Mouse (Mus musculus): ENCODE results near the gene Rpl41. TPM values are rescaled to one million over a fixed set of nuclear protein-coding genes. Genes with fewer than 3 reads are reported as not detected.
"Not testable (repeated sequence)": the region's sequence is repeated elsewhere in the genome, so short reads cannot be mapped to it uniquely, and the experiment has no call there.

Gene Rpl41
- total RNA-seq, 4 experiments from 2014 or later: 1,259 to 1,817 (median 1,529) TPM

DNA sequence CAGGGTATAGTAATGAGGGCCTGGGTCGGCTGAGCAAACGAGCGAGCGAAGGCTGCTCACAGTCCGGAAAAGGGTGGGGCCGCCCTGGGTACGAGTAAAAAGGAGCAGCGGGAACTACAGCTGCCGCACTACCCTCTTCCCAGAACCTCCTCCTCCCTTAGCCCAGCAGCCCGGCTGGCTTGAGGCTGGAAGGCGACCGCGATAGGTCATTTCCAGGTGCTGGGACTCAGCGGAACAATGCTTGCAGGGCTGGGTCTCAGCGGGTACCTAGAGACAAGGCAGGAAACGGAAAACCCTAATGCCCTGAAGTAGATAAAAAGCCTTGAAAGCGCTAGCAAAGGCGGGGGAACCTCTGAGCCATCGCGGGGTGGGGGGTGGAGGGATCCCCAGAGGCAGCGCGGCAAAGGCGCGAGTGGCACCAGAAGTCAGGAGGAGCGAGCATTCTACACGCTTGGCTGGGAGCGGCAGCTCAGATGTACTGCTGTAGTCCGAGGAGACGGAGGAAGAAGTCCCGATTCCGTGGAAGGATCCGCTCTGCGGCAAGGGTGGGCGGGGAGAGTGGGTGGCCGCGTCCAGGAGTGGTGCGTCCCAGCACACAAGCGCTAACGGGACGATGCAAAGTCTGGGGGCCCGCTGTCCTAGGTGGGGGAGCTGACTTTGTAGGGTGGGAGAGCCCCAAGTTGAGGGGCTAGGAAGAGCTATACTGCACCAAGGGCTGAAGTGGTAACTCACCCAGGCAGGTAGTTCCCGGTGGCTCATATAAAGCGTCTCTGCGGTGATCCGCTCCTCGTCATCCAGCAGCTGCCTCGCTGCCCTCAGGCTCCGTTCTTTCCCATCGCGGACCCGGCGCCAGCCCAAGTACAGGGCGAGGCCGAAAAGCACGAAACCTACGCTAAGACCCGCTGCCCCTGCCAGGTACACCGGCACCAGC, 24.1 kb downstream of the Rpl41 start:
- no peak for DNase-seq (ENCODE audit: low spot score in 2 of 2)

DNA sequence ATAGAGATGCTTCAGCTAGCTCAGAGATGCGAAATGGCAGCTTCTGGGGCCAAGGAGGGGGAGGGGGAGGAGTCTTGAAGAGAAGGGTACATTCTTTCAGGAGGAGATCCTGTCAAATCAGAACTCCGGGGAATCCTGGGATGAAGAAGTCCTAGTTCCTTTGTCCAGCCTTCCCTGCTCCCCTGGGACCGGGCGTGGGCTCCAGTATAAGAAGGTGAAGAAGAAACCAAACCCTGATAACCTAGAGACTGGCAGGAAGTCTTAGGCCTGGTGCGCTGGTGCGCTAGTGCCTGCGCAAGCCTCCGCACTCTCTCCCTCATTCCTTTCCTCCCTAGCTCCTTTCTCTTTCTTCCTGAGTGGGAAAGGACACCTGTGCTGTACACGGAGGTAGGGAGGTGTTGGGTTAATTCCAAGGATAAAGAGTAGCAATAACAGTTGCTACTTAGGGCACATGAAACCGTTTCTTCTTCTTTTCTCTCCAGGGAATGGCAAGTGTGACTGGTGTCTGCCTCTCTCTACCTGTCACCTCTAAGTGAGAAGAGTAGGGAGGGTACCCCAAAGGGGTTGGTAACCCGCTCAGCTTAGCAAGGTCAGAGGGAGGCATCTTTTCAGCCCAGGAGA, 24.9 kb downstream of the Rpl41 start:
- DNase-seq (ENCODE audit: low spot score in 2 of 2): no peak

DNA sequence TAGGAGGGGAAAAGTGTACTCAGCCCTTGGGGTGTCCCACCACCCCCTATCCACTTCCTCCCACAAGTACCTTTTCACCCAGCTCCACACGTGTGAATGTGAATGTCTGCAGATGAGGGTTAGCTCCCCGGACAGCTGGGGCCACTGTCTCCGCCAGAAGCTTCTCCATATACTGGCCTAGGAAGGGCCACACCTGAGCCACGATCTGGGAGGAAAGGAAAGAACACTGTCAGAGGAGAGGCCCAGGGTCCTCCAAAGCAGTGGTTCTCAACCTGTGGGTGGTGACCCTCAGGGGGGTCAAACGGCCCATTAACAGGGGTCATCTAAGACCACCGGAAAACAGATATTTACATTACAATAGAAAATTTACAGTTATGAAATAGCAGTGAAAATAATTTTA, 26.8 kb downstream of the Rpl41 start:
- no peak for DNase-seq (ENCODE audit: low spot score in 2 of 2)

DNA sequence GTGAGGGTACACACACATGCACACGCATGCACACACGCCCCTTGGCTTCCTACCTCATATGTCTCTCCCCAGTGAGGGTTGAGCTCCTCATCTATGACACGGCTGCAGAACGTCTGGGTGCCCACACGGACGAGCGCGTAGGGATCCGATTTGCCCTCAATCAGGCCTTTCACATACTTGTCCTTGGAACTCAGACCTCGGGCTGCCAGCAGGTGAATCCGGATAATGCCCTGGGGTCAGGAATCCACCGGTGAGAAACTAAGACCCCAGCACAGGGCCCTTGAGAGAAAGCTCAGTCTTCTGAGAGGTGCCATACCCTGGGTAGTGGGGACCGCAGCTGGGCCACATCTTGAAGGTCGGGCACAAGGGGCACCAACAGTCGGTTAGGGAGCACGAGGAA, 28.5 kb downstream of the Rpl41 start:
- DNase-seq (ENCODE audit: low spot score in 2 of 2): no peak

DNA sequence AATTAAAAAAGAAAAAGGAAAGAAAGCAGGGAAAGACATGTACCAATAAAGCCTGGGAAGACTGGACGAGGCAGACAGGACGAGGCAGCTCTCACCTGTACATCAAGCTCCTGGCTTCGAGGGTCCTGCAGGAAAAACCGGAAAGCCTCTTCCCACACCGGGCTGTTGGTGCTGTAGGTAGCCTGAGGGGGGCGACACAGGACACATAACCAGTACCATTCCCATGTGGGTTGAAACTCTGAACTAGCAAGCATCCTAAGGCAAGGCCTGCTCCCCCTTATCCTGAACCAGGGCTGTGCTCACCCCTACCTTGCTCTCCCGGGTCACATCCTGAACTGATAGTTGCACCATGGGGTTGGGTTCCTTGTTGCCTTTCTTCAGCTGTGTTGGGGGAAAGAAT, 30.3 kb downstream of the Rpl41 start:
- DNase-seq (ENCODE audit: low spot score in 2 of 2): no peak

DNA sequence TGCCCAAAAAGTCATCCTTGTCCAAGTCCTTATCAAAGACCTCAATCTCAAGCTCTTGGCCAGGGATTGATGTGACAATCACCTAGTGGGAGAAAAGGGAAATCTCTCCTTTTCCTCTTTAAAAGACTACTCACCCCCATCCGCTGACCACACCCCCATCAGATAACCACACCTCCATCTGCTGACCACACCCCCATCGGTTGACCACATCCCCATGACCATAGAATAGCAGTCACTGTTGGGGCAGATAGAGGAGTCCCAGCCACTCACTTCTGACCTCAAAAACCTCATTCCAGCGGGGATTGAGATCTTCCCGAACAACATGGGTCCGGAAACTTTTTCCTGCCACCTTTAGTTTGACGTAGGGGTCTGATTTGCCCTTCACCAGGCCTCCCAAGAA, 32.4 kb downstream of the Rpl41 start:
- no peak for DNase-seq (ENCODE audit: low spot score in 2 of 2)

DNA sequence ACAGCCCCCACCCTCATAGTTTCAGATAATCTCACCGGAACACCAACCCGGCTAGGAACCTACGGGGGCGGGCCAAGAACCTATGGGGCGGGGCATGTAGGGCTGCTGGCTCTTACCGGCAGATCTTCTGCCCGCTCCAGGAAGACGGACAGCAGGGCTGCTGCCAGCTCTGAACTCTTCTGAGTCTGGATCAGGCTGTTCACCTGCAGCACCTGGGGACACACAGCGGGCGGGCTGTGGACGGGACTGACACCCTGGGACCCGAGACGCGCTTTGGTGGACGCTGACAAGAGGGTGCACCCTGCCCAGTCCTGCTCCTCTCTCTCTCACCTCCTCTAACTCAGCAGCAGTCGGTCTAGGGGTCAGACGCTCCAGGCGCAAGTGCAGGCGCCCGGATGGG, 33.1 kb downstream of the Rpl41 start:
- DNase-seq (ENCODE audit: low spot score in 2 of 2): no peak

DNA sequence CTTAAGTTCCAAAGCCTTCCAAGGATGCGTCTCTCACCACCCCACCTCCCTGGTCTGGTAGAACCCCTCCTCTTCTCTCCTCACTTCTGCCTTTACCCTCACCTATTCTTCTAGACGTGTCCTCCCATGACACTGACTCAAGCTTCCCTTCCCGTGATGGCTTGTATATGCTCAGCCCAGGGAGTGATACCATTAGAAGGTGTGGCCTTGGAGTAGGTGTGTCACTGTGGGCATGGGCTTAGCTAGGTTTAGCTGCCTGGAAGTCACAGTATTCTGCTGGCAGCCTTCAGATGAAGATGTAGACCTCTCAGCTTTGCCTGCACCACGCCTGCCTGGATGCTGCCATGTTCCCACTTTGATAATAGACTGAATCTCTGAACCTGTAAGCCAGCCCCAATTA, 34.1 kb downstream of the Rpl41 start:
- no peak for DNase-seq (ENCODE audit: low spot score in 2 of 2)

DNA sequence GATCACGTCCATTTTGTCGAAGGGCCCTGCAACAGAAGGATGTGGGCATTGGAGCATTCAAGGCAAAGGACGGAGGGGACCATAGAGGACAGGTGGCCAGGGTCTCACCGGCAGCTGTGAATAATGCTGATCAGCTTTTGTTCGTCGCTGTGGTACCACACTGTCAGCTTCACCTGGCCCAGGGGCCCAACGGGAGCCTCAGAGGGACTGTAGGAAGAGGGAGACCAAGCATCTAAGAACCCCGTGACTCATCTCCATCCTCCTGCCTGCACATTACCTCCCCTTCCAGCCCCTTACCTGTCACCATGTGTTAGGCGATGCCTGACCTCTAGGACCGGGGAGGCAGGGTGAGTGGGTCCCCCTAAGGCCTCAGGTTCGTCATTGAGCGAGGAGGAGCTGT, 37.3 kb downstream of the Rpl41 start:
- DNase-seq (ENCODE audit: low spot score in 2 of 2): no peak

DNA sequence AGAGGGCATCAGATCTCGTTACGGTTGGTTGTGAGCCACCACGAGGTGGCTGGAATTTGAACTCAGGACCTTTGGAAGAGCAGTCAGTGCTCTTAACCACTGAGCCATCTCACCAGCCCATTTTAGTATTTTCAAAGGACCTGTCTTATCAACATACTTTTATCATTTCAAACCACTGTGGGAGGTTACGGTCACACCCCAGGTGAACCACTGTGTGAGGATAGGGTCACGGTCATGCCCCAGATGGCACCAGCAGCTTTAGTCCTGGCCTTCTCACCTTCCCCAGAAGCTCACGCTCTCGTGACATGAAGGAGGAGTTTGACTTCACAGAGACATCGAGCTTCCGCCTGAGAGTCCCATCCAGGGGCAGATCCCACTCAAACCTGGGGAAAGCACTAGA, 37.9 kb downstream of the Rpl41 start:
- DNase-seq (ENCODE audit: low spot score in 2 of 2): no peak

DNA sequence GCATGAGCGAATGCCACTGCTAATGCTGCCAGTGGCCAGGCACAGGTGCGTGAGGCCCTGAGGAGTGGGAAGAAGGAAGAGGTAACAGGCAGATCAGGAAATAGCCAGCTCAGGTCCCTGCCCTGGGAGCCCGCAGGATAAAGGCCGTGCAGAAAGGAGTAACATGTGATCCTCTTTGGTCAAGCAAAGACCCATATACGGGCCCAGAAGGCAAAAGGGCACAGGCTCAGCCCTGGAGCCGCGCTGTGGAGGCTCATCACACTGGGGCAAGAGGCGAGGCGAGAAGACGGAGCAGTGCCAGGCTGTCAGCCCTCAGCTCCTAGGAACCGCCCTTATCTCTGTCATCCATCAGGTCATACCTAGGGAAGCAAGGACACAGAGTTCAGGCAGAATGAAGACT, 38.8 kb downstream of the Rpl41 start:
- no peak for DNase-seq (ENCODE audit: low spot score in 2 of 2)

DNA sequence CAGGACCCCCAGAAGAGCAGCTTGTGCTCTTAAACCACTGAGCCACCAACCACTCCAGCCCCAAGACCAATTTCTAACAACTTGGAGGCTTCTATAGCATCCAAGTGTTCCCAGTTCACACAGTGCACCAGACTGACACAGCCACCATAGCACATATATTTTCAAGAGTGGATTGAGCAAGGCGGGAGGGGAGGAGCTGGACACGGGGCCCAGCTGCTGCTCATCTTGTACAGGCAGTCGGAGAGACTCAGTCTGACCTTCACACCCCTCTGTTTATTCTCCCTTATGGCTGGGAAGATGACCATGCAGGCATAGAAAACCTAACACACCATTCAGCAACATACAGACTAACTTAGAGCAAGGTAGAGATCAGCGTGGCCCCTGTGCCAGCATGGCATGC, 39.3 kb downstream of the Rpl41 start:
- DNase-seq (ENCODE audit: low spot score in 2 of 2): no peak

DNA sequence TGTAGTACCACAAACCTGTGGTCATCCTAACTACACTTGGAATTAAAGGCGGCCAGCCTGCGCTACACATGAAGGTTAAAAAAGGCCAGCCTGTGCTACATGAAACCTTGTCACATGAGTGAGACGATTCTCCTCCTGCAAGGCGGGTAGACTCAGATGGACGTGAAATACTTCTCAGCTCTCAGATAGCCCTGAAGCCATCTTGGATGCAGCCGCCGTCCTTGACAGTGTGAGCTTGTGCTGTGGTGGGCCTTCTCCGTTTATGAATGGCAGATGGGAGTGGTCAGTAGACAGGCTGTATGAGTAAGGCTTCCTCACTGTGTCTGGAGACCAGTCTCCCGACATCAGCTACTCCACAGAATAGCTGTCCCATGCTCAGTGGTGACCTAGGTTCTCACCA, 39.9 kb downstream of the Rpl41 start:
- no peak for DNase-seq (ENCODE audit: low spot score in 2 of 2)

DNA sequence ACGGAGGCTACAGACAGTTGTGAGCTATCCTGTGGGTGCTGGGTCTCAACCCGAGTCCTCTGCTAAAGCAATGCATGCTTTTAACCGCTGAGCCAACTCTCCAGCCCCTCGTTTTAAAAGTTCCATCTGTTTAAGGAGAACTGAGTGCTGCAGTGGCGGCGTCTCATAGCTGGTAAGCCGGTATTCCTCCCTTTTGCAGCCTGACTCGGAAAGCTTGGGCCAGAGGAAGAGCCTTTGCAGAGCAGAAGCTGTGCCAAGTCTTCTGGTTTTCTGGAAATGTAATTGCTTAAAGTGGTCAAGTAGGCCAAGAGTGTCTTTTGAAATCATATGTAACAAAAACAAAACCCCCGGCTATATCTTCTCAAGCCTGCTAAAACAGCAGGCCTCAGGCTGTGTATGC, 40.8 kb downstream of the Rpl41 start:
- no peak for DNase-seq (ENCODE audit: low spot score in 2 of 2)

DNA sequence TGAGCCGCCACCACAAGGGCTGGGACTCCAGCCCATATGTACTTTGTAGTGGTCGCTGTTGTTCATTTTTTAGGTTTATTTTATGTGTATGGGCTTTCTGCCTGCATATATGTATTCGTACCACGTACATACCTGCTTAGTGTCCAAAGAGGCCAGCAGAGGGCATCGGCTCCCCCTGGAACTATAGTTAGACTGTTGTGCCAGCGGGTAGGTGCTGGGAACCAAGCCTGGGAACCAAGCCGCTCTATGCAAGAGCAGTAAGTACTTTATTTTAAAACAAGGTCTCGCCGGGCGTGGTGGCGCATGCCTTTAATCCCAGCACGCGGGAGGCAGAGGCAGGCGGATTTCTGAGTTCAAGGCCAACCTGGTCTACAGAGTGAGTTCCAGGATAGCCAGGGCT, 43.1 kb downstream of the Rpl41 start:
- no peak for DNase-seq (ENCODE audit: low spot score in 2 of 2)

DNA sequence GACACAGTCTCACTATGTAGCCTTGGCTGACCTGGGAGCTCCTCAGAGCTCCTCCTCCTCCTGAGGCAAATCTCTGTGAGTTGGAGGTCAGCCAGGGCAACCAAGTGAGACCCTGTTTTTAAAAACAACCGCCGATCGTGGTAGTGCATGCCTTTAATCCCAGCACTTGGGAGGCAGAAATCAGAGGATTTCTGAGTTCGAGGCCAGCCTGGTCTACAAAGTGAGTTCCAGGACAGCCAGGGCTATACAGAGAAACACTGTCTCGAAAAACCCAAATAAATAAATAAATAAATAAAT, 43.8 kb downstream of the Rpl41 start:
- not testable (repeated sequence) for DNase-seq (ENCODE audit: low spot score in 2 of 2)

DNA sequence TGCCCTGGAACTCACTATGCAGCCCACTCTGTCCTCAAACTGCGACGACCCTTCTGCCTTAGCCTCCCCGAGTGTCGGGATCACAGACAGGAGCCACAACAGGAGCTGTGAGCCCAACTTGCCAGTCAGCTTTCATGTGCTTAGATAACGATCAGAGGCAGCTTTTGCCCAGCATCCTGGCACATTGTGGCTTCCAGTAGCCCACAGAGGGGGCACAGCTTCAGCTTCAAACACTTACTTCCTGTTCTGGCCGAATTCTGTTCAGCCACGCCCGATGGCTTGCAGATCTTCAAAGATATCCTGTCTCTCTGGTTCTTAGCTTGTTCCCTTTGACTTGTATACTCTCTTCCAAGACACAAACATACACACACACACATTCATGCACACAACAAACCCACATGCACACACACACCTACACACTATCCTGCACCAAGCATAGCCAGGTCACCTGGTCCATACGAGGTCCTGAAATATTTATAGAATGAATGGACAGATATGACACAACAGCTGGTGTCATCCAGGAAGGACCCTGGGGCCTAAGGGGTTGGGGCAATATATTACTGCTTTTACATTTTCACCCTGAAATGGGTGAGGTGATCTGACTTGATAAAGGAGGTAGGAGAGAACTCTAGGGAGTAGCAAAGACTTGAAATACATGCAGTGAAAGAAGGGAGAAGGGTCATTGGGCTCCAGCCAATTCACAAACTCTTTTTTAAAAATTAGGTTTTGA, 44.3 kb downstream of the Rpl41 start:
- DNase-seq (ENCODE audit: low spot score in 2 of 2): no peak

DNA sequence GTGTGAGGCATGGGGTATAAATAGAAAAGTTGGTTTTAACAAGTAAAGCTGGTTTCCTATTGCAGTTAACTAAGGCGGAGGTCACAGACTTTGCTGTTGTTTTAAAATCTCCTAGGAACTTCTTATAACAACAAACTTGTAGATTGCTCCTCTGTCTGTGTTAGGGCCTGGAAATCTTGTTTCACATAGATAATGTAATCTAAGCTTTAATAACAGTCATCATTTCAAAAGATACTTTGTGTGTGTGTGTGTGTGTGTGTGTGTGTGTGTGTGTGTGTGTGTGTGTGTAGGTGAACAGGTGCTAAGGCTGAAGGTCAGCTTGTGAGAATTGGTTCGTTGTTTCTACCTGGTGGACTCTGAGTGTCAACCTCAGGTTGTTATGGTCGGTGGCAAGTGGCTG, 45.1 kb downstream of the Rpl41 start:
- DNase-seq (ENCODE audit: low spot score in 2 of 2): no peak

DNA sequence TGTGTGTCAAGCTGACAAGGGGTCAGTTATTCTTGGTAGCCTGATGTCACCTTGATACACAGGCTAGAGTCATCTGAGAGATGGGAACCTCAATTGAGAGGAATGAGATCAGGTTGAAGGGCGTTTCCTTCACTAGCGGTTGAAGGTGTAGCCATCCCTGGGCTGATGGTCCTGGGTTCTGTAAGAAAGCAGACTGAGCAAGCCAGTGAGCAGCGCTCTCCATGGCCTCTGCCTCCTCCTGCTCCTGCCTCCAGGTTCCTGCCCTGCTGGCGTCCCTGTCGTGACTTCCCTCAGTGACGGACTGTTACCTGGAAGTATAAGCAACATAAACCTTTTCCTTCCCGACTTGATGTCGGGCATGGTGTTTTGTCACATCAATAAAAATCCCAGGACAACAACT, 45.6 kb downstream of the Rpl41 start:
- no peak for DNase-seq (ENCODE audit: low spot score in 2 of 2)

DNA sequence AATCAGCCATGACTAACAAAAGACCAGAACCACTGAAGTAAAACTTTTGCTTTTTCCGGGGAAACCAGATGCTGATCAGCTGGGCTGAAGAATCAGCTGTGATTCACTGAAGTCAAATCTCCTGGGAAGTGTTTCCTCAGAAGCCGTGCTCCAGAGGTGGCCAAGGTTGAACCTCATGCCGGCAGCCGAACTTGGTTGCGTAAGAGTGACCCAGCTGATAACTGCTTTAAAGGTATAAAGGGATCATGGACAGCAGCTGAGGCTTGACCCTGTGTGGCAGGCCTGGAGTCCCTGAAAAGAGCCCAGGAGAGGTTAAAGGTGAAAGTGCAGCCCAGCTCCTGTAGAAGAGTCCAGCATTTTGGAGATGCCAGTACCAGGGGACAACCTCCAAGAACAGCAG, 46.8 kb downstream of the Rpl41 start:
- no peak for DNase-seq (ENCODE audit: low spot score in 2 of 2)

DNA sequence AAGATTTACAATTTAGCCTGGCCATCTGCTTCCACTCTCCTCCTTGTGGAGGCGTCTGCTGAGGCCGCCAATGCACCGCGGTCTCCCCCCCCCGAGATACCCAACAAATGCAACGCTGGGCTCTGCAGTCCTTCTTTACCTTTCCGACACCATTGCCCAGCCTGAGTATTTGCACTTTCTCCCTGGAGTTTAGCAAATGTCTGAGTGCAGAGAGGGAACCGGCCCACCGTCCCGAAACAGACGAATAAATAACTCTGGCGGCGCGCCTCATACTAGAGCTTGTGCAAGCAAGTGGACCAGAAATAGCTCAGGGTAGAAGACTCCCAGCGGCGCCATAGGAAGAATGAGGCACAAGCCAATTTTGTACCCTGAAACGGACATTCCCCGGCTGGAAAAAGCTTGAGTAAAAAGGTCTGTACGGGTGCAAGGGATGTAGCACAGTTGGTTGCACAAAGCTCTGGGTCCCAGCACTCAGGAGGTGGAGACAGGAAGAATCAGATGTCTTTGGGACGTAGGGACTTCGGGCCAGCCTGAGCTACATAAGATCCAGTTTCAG, 49.9 kb downstream of the Rpl41 start:
- peak in 1 of 2 experiments; percentile 65 for DNase-seq (ENCODE audit: low spot score in 2 of 2)

DNA sequence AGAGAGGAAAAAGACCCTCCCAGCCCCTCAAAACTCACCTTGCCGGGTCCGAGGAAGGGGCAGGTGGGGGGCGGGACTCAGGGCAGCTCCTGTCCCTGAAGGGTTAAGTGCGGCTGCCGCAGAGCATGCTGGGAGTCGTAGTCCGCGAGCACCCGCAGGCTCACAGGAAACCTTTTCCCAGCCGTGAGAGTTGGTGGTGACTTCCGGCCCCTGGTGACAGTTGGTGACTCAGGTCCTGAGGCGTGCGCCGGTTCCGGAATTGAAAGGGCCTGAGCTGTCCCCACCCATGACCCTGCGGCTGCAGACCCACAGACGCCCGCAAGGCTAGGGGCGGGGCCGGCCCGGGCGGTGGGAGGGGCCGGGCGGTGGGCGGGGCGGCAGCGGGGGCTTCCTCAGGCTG, 50.5 kb downstream of the Rpl41 start, which contains the start of gene Myl6b:
Gene Myl6b (minus strand): TSS at position 96 of the 400 bp plus-strand sequence.
- peak; percentile 94 to 95 for DNase-seq (ENCODE audit: low spot score in 2 of 2)
